Mouse (Mus musculus): ENCODE measurements around the gene Hck. TPM values are rescaled to one million over a fixed set of nuclear protein-coding genes. Genes with fewer than 3 reads are reported as not detected.

The Hck gene
- 0.48 and 1.3 TPM in 2 replicates for polyA plus RNA-seq (2016; fragmentation: Nextera tagmentation; extraction: Ambion mirVana)

- H3K4me3 ChIP-seq, result peak within 1 kb of the TSS; percentile 68
- 3% methylated on average over 52 of the region's 52 CpGs for WGBS
- H3K27me3 ChIP-seq (ENCODE audit: insufficient read depth, poor library complexity, severe bottlenecking), result peaks cover 95% of the 10 kb centered on the region
- no peaks in the 10 kb centered on the region for H3K9me3 ChIP-seq
- H3K36me3 ChIP-seq, result no peaks in the 10 kb centered on the region
- no peak for DNase-seq (ENCODE audit: low spot score)
- H3K27ac ChIP-seq, result peak within 1 kb of the TSS; percentile 36; the same call in 1 of the 2 replicates
- peaks cover 19% of the 10 kb centered on the region for H3K4me1 ChIP-seq
These were observed at the start of gene Hck for GRCm38 (mm10) chr2:153108313-153109264. TSS of gene Hck (plus strand) at chr2:153108468.

- H3K36me3 ChIP-seq, result no peaks in the 10 kb centered on the region
- no peak overlapping the region for H3K27ac ChIP-seq
- peaks cover 53% of the 10 kb centered on the region for H3K27me3 ChIP-seq (ENCODE audit: insufficient read depth, poor library complexity, severe bottlenecking)
- H3K4me1 ChIP-seq, result peaks cover 12% of the 10 kb centered on the region; the same call in 1 of the 2 replicates
- WGBS, result 81% methylated on average over 7 of the region's 7 CpGs
- H3K9me3 ChIP-seq, result no peaks in the 10 kb centered on the region
- no peak for DNase-seq (ENCODE audit: low spot score)
- no peak overlapping the region for H3K4me3 ChIP-seq
These were observed 48.1 kb upstream of the Hck start for GRCm38 (mm10) chr2:153060216-153060615.

GRCm38 (mm10) chr2:153063394-153063793, 44.9 kb upstream of the Hck start:
- no peak overlapping the region for H3K4me3 ChIP-seq
- no peak for DNase-seq (ENCODE audit: low spot score)
- no peak overlapping the region for H3K27ac ChIP-seq
- H3K9me3 ChIP-seq, result no peaks in the 10 kb centered on the region
- no peaks in the 10 kb centered on the region for H3K36me3 ChIP-seq
- WGBS, result 57% methylated on average over 3 of the region's 3 CpGs
- peaks cover 19% of the 10 kb centered on the region; the same call in 1 of the 2 replicates for H3K4me1 ChIP-seq
- peaks cover 64% of the 10 kb centered on the region for H3K27me3 ChIP-seq (ENCODE audit: insufficient read depth, poor library complexity, severe bottlenecking)

- Histone ChIP-seq H3K4me3 (no peak overlapping the region), H3K27ac (peak overlapping the region; percentile 64; the same call in 1 of the 2 replicates), H3K4me1 (peaks cover 19% of the 10 kb centered on the region; the same call in 1 of the 2 replicates), H3K9me3 (no peaks in the 10 kb centered on the region), H3K27me3 (ENCODE audit: insufficient read depth, poor library complexity, severe bottlenecking) (peaks cover 66% of the 10 kb centered on the region), H3K36me3 (no peaks in the 10 kb centered on the region)
- no peak for DNase-seq (ENCODE audit: low spot score)
- WGBS, result 65% methylated on average over 9 of the region's 9 CpGs
These were observed 43.9 kb upstream of the Hck start for GRCm38 (mm10) chr2:153064190-153064970.

GRCm38 (mm10) chr2:153065747-153066508, 42.3 kb upstream of the Hck start, which contains the start of gene Ccm2l:
TSS of gene Ccm2l (plus strand) at chr2:153065955.
- WGBS, result 35% methylated on average over 12 of the region's 12 CpGs

GRCm38 (mm10) chr2:153066991-153067390, 41.3 kb upstream of the Hck start:
- Histone ChIP-seq H3K27me3 (ENCODE audit: insufficient read depth, poor library complexity, severe bottlenecking) (peaks cover 75% of the 10 kb centered on the region), H3K27ac (no peak overlapping the region; the same call in 1 of the 2 replicates)

More at GRCm38 (mm10) chr2:153065747-153066508, 42.3 kb upstream of the Hck start, which contains the start of gene Ccm2l:
- no peaks in the 10 kb centered on the region; the same call in 1 of the 2 replicates for H3K36me3 ChIP-seq
- H3K4me3 ChIP-seq, result peak within 1 kb of the TSS; percentile 36
- peaks cover 22% of the 10 kb centered on the region; the same call in 1 of the 2 replicates for H3K4me1 ChIP-seq
- peak within 1 kb of the TSS; percentile 69 for H3K27ac ChIP-seq
- no peaks in the 10 kb centered on the region for H3K9me3 ChIP-seq
- no peak for DNase-seq (ENCODE audit: low spot score)
- peaks cover 71% of the 10 kb centered on the region for H3K27me3 ChIP-seq (ENCODE audit: insufficient read depth, poor library complexity, severe bottlenecking)

GRCm38 (mm10) chr2:153070762-153071490, 37.3 kb upstream of the Hck start:
- Histone ChIP-seq H3K4me1 (peaks cover 19% of the 10 kb centered on the region), H3K27ac (no peak overlapping the region), H3K9me3 (no peaks in the 10 kb centered on the region), H3K27me3 (ENCODE audit: insufficient read depth, poor library complexity, severe bottlenecking) (peaks cover 93% of the 10 kb centered on the region), H3K4me3 (peak overlapping the region; percentile 54), H3K36me3 (peaks cover 4% of the 10 kb centered on the region; the same call in 1 of the 2 replicates)
- 12% methylated on average over 23 of the region's 23 CpGs for WGBS
- no peak for DNase-seq (ENCODE audit: low spot score)

More at GRCm38 (mm10) chr2:153066991-153067390, 41.3 kb upstream of the Hck start:
- no peak for DNase-seq (ENCODE audit: low spot score)
- H3K36me3 ChIP-seq, result peaks cover 4% of the 10 kb centered on the region; the same call in 1 of the 2 replicates
- no peaks in the 10 kb centered on the region for H3K9me3 ChIP-seq
- H3K4me1 ChIP-seq, result peaks cover 30% of the 10 kb centered on the region
- WGBS, result 44% methylated on average over 6 of the region's 6 CpGs
- peak overlapping the region; percentile 36; the same call in 1 of the 2 replicates for H3K4me3 ChIP-seq

- DNase-seq (ENCODE audit: low spot score), result no peak
- H3K4me3 ChIP-seq, result peak overlapping the region; percentile 54
- H3K27ac ChIP-seq, result peak overlapping the region; percentile 52
- H3K36me3 ChIP-seq, result peaks cover 4% of the 10 kb centered on the region; the same call in 1 of the 2 replicates
- H3K27me3 ChIP-seq (ENCODE audit: insufficient read depth, poor library complexity, severe bottlenecking), result peaks cover 88% of the 10 kb centered on the region
- 15% methylated on average over 67 of the region's 67 CpGs for WGBS
- no peaks in the 10 kb centered on the region for H3K9me3 ChIP-seq
- H3K4me1 ChIP-seq, result peaks cover 25% of the 10 kb centered on the region
These were observed 36.6 kb upstream of the Hck start for GRCm38 (mm10) chr2:153071491-153072184.

GRCm38 (mm10) chr2:153074651-153075050, 33.6 kb upstream of the Hck start:
- peaks cover 4% of the 10 kb centered on the region; the same call in 1 of the 2 replicates for H3K36me3 ChIP-seq

GRCm38 (mm10) chr2:153075961-153076360, 32.3 kb upstream of the Hck start:
- H3K36me3 ChIP-seq, result peaks cover 4% of the 10 kb centered on the region; the same call in 1 of the 2 replicates
- DNase-seq (ENCODE audit: low spot score), result no peak
- WGBS, result 52% methylated on average over 2 of the region's 2 CpGs
- H3K9me3 ChIP-seq, result no peaks in the 10 kb centered on the region
- H3K4me1 ChIP-seq, result peaks cover 25% of the 10 kb centered on the region
- H3K27ac ChIP-seq, result 0 out of 2 replicates have a peak overlapping the region, but pooled peaks have one; percentile 10
- H3K27me3 ChIP-seq (ENCODE audit: insufficient read depth, poor library complexity, severe bottlenecking), result peaks cover 58% of the 10 kb centered on the region
- H3K4me3 ChIP-seq, result no peak overlapping the region

More at GRCm38 (mm10) chr2:153074651-153075050, 33.6 kb upstream of the Hck start:
- DNase-seq (ENCODE audit: low spot score), result no peak
- H3K27ac ChIP-seq, result no peak overlapping the region
- H3K4me3 ChIP-seq, result no peak overlapping the region
- no peaks in the 10 kb centered on the region for H3K9me3 ChIP-seq
- H3K4me1 ChIP-seq, result peaks cover 25% of the 10 kb centered on the region
- WGBS, result 82% methylated on average over 10 of the region's 10 CpGs
- H3K27me3 ChIP-seq (ENCODE audit: insufficient read depth, poor library complexity, severe bottlenecking), result peaks cover 71% of the 10 kb centered on the region
